8 mouse cellular contexts compared by ENCODE assay signal in genomic region chr14:32085486-32086201, GRCm38 (mm10). TPM values are rescaled to one million over a fixed set of nuclear protein-coding genes. Genes with fewer than 3 reads are reported as not detected.
DNase-seq lines count a peak whose midpoint lies in the region; ATAC-seq and TF ChIP-seq lines count a peak whose summit lies in the region.

Gene Dph3, minus strand, starts transcription at chr14:32085729.

- H3K4me1 ChIP-seq in ES-Bruce4 (ENCODE audit: control insufficient read depth, insufficient read depth, low read length), result no peaks in the 10 kb centered on the region
- peaks cover 27% of the 10 kb centered on the region for H3K4me1 ChIP-seq in forebrain, embryonic 13.5 days
- H3K4me1 ChIP-seq in liver, postnatal 0 days (ENCODE audit: insufficient read depth), result peaks cover 17% of the 10 kb centered on the region
- H3K4me1 ChIP-seq in neural tube, embryonic 14.5 days (ENCODE audit: control insufficient read depth, insufficient read depth, low read length), result peaks cover 17% of the 10 kb centered on the region; the same call in 1 of the 2 replicates

- peaks cover 20% of the 10 kb centered on the region for H3K36me3 ChIP-seq in ES-Bruce4 (ENCODE audit: control insufficient read depth, insufficient read depth, low read length, poor library complexity, severe bottlenecking)
- peaks cover 25% of the 10 kb centered on the region for H3K36me3 ChIP-seq in forebrain, embryonic 13.5 days (ENCODE audit: poor library complexity, severe bottlenecking)
- peaks cover 16% of the 10 kb centered on the region for H3K36me3 ChIP-seq in liver, postnatal 0 days (replicated peaks; ENCODE audit: insufficient read depth, low read length)
- H3K36me3 ChIP-seq in neural tube, embryonic 14.5 days (ENCODE audit: control insufficient read depth, insufficient read depth, low read length), result peaks cover 17% of the 10 kb centered on the region

- H3K4me3 ChIP-seq in ES-Bruce4 (ENCODE audit: low read depth, low read length), result peak within 1 kb of the TSS; percentile 94
- peak within 1 kb of the TSS; percentile 63 for H3K4me3 ChIP-seq in forebrain, embryonic 13.5 days
- H3K4me3 ChIP-seq in liver, postnatal 0 days (ENCODE audit: low read depth, low read length), result peak within 1 kb of the TSS; percentile 67
- H3K4me3 ChIP-seq in neural tube, embryonic 14.5 days (ENCODE audit: low read depth, low read length), result peak within 1 kb of the TSS; percentile 63

- TF ChIP-seq CTCF in ES-Bruce4 (IDR thresholded peaks at IDR 0.05; ENCODE audit: low read depth, low read length), result peak; percentile 27
- peak; percentile 73 for TF ChIP-seq CTCF in liver, postnatal 0 days (IDR thresholded peaks at IDR 0.05; ENCODE audit: low read depth)

- no peaks in the 10 kb centered on the region for H3K27me3 ChIP-seq in ES-Bruce4 (ENCODE audit: control insufficient read depth, insufficient read depth, low read length, poor library complexity, severe bottlenecking)
- H3K27me3 ChIP-seq in forebrain, embryonic 13.5 days, result no peaks in the 10 kb centered on the region
- no peaks in the 10 kb centered on the region for H3K27me3 ChIP-seq in liver, postnatal 0 days (ENCODE audit: insufficient read depth, low read length)
- H3K27me3 ChIP-seq in neural tube, embryonic 14.5 days (ENCODE audit: control insufficient read depth, insufficient read depth, low read length), result no peaks in the 10 kb centered on the region

- peak within 1 kb of the TSS; percentile 79 for H3K9ac ChIP-seq in ES-Bruce4 (ENCODE audit: low read depth, poor library complexity, severe bottlenecking)
- H3K9ac ChIP-seq in forebrain, embryonic 13.5 days, result peak within 1 kb of the TSS; percentile 76
- H3K9ac ChIP-seq in liver, postnatal 0 days (replicated peaks), result peak within 1 kb of the TSS; percentile 72
- peak within 1 kb of the TSS; percentile 78 for H3K9ac ChIP-seq in neural tube, embryonic 14.5 days (replicated peaks; ENCODE audit: low read depth, low read length)

- H3K27ac ChIP-seq in ES-Bruce4 (ENCODE audit: insufficient read depth, low read length), result peak within 1 kb of the TSS; percentile 89
- H3K27ac ChIP-seq in forebrain, embryonic 13.5 days, result peak within 1 kb of the TSS; percentile 75
- peak within 1 kb of the TSS; percentile 93 for H3K27ac ChIP-seq in liver, postnatal 0 days (ENCODE audit: low read depth)
- H3K27ac ChIP-seq in neural tube, embryonic 14.5 days (ENCODE audit: low read depth, low read length), result peak within 1 kb of the TSS; percentile 88

- intact Hi-C loops in heart, postnatal 10 days (cut with DNase I), result no loop called here

- peak within 1 kb of the TSS; percentile 71 for H3K4me2 ChIP-seq in forebrain, embryonic 13.5 days
- H3K4me2 ChIP-seq in liver, postnatal 0 days (ENCODE audit: low read depth, low read length), result peak within 1 kb of the TSS; percentile 79
- peak within 1 kb of the TSS; percentile 75 for H3K4me2 ChIP-seq in neural tube, embryonic 14.5 days (ENCODE audit: low read depth, low read length)

- TF ChIP-seq POLR2A in ES-Bruce4 (IDR thresholded peaks at IDR 0.05; ENCODE audit: insufficient read depth, low read length), result no peak

- TF ChIP-seq EP300 in ES-Bruce4 (IDR thresholded peaks at IDR 0.05; ENCODE audit: insufficient read depth, low read depth, low read length), result no peak
- TF ChIP-seq EP300 in liver, postnatal 0 days (IDR thresholded peaks at IDR 0.05; ENCODE audit: low read depth), result no peak; the same call in 1 of the 2 replicates

- peak; percentile 100 for DNase-seq in heart, postnatal 10 days
- peak; percentile 94 for DNase-seq in large intestine, adult 2 months (ENCODE audit: low read depth, low spot score)
- DNase-seq in liver, postnatal 0 days, result peak; percentile 99
- peak; percentile 99 for DNase-seq in testis, postnatal 10 days (ENCODE audit: low spot score)

- H3K9me3 ChIP-seq in ES-Bruce4 (replicated peaks; ENCODE audit: control insufficient read depth, insufficient read depth, low read length, poor library complexity, severe bottlenecking), result no peaks in the 10 kb centered on the region
- H3K9me3 ChIP-seq in forebrain, embryonic 13.5 days (replicated peaks), result no peaks in the 10 kb centered on the region
- H3K9me3 ChIP-seq in liver, postnatal 0 days (ENCODE audit: low read length), result no peaks in the 10 kb centered on the region
- H3K9me3 ChIP-seq in neural tube, embryonic 14.5 days (ENCODE audit: control insufficient read depth, low read length), result no peaks in the 10 kb centered on the region

- peak; percentile 93 for ATAC-seq in cerebellum, adult (ENCODE audit: insufficient number of reproducible peaks, low FRiP score, low TSS enrichment)
- ATAC-seq in forebrain, embryonic 13.5 days, result peak; percentile 98
- peak; percentile 97 for ATAC-seq in liver, postnatal 0 days
- peak; percentile 98 for ATAC-seq in neural tube, embryonic 14.5 days (ENCODE audit: low read depth)

- under 1% methylated on average over 43 of the region's 43 CpGs for WGBS in forebrain, embryonic 13.5 days
- under 1% methylated on average over 43 of the region's 43 CpGs for WGBS in large intestine, adult 2 months
- WGBS in liver, postnatal 0 days (ENCODE audit: insufficient replicate concordance), result under 1% methylated on average over 43 of the region's 43 CpGs
- WGBS in neural tube, embryonic 14.5 days, result under 1% methylated on average over 43 of the region's 43 CpGs

RNA-seq across cellular contexts. Expression of gene Dph3, which starts in this region (rescaled TPM):
- polyA plus RNA-seq in ES-Bruce4 (2011; ENCODE audit: insufficient read depth, insufficient read length, low read depth, missing spikeins), result 55.0 and 58.7 TPM in 2 replicates
- polyA plus RNA-seq in forebrain, embryonic 13.5 days (2015; fragmentation: Nextera tagmentation; extraction: Ambion mirVana), result 88.1 and 88.8 TPM in 2 replicates
- 10 to 100 TPM; 83.4 to 83.7 TPM for total RNA-seq in heart, postnatal 10 days (2021)
- 35.5 and 36.2 TPM in 2 replicates for polyA plus RNA-seq in large intestine, adult 2 months (2012; rRNA removed)
- 55.9 and 58.1 TPM in 2 replicates for polyA plus RNA-seq in liver, postnatal 0 days (2015; fragmentation: Nextera tagmentation; extraction: Ambion mirVana)
- 74.7 and 76.2 TPM in 2 replicates for polyA plus RNA-seq in neural tube, embryonic 14.5 days (2014; fragmentation: Nextera tagmentation; extraction: Ambion mirVana)

Comparison
In these comparisons a context has a peak if more than half of its experiments do, and no peak if none do; other contexts are left out.
1. Peak in every context shown above with its lines: DNase-seq, ATAC-seq, H3K4me3 ChIP-seq and H3K27ac ChIP-seq.